Mouse (Mus musculus): ENCODE data around the gene Trip11.

The Trip11 gene

DNA sequence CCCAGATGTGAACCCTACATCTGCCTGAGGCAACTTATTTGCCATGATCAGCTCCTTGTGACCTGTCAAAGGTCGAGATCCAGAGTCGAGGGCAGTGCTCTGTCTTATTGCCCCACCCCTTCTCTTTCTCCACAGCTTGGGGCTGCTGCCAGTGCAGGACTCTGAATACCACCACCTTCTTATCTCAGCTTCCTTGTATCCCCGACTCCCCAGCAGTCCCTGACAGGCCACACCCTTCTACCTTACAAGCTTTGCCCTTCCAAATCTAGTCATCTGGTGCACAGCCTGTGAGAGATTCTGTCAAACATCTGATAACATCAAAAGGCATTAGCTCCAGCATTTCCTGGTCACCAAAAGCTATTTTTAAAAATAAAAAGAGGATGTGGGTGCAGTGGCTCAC is 91.5 kb downstream of the Trip11 start:
- DNase-seq (ENCODE audit: low spot score in 2 of 2) = no peak

GRCm38 (mm10) chr12:101819570-101819969 is 93.5 kb downstream of the Trip11 start:
- no peak for DNase-seq (ENCODE audit: low spot score in 2 of 2)

DNA sequence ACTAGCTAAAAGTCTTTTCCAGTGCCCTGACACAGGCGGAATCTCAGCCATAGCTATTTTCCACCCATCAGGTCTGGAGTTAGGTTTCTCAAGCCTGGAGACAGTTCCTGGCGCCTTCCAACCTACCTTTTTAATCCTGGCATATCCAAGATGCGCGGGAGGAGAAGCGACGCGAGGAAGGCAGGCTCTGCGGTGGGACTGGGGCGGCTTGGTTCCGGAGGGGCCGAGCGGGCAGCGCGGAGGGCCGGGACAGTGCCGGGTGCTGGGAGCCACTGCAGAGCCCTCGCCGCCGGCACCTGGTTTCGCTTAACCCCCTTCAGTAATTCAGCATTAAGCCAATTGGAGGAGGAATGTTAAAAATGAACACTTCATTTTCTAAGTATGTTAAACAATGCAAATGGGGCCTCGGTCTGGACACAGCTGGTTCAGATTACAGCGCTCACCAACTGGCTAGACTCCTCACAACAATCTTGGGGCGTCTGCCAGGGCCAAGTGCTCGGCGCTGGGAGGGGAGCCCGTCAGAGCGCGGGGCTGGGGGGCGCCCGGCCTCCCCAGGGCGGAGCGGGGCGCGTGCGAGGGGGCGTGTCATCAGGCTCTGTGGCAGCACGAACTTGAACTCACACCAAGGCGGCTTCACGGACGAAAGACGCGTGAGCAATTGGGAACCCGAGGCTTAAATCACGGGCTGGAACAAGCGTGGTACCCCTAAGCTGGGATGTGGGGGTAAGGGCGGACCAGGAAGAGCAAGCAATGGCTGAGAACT is 94.3 kb downstream of the Trip11 start, which contains the start of gene Fbln5:
Gene Fbln5, minus strand, starts transcription at position 448 of the 763 bp plus-strand sequence.
- no peak for DNase-seq (ENCODE audit: low spot score in 2 of 2)

- no peak for DNase-seq (ENCODE audit: low spot score in 2 of 2)
Observed at GRCm38 (mm10) chr12:101818246-101818607, 94.8 kb downstream of the Trip11 start.

DNA sequence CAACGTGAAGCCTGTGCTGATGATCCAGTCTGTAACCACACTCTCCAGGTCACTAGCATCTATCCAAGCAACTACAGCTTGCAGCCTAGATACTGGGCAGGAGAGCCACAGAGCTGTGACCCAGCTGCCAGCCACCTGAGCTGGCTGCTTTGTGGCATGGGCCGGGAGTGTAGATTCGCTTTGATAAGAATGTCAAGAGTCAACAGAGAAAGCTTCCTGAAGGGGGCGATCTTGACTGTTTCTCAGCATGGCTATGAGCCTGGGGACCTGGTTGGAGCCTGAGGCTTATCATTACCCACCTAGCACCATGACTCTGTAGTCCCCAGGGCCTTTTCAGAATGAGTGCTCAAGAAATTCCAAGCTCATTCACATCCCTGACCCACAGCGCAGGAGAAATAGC is 96.3 kb downstream of the Trip11 start:
- DNase-seq (ENCODE audit: low spot score in 2 of 2) = no peak

DNA sequence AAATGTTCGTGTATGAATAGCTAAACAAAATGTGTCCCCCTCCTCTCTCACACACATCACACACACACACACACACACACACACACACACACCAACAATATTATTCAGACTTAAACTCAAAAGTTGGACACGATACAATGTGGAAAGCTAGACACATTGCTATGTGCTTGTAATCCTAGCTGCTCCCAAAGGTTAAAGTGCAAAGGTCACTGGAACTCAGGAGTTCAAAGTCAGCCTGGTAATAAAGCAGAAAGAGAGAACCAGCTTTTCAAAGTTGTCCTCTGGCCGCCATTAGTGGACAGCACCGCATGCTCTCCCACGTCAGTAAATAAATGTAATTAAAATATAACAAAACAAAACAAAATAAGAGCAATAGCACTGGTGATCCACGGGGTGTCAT is 97.3 kb downstream of the Trip11 start:
- DNase-seq (ENCODE audit: low spot score in 2 of 2) = no peak

GRCm38 (mm10) chr12:101814423-101814822 is 98.6 kb downstream of the Trip11 start:
- no peak for DNase-seq (ENCODE audit: low spot score in 2 of 2)

DNA sequence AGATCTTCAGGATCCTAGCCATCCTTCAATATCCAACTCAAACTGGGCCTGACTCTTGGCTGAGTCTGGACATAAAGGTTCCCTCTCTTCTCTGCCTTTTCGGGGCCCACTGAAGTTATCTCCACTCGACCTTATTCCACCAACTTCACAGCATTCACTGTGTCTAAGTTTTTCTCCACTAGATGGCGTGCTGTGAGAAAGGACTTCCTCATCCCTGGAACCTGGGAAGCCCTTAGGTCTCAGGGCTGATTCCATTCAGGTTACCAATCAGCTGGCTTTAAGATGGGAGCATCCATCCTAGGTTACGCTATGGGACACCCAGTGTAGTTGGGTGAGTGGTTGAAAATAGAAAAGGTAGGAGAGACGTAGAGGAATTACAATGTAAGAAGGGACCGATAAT is 101.9 kb downstream of the Trip11 start:
- no peak for DNase-seq (ENCODE audit: low spot score in 2 of 2)

GRCm38 (mm10) chr12:101810515-101810914 is 102.6 kb downstream of the Trip11 start:
- no peak for DNase-seq (ENCODE audit: low spot score in 2 of 2)

DNA sequence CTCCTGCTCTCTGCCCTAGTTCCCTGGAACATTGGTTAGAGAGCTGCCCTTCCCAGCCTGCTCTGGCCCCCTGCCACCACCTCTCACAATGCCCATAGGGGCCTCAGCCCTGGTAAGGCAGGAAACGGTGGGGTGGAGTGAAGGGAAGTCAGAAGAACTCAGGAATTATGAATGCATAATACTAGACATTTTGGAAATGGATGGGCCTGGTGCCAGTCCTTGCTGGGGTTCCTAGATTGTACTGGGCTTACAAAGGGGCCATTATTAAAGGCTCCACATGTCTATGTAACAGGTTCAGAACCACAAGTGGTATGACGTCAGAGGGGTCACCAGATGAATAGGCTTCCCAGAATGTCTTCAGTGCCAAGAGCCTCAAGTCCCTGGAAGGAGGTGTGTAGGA is 105.7 kb downstream of the Trip11 start:
- DNase-seq (ENCODE audit: low spot score in 2 of 2) = no peak

DNA sequence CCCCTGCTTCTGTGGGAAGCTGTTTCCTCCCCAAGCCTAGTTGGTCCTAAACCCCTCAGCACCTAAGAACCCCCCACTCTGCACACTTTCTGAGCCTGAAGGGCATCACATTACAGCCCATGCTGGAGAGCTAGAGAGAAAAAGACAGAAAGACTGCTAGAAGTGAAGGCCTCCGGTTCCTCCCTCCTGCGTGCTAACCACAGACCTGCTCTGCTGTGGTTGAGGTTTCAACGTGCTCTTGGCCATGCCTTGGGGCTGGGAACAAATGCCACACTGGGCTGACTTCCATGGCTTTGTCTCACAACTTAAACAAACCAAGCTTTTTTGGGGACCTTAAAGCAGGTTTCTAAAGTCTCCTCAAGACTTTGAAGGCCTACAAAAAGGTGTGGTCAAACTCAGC is 110.6 kb downstream of the Trip11 start:
- no peak for DNase-seq (ENCODE audit: low spot score in 2 of 2)

GRCm38 (mm10) chr12:101801744-101802143 is 111.3 kb downstream of the Trip11 start:
- DNase-seq (ENCODE audit: low spot score in 2 of 2) = no peak

DNA sequence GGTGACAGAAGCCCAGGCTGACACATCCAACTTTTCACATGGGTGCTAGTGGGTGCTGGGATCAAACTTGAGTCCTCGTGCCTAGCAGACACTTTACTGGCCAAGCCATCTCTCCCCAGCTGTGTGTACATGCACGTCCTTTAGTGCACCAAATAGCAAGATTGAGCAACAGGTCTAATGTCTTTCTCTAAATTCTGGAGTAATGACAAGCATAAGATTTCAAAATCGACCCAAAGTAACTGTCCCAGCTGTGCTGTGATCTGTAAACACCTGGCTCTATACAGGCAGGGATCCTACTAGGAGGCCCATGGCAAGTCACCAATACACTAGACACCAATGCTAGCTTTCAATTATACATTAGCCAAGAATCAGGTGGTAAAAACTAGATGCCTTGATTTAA is 112.0 kb downstream of the Trip11 start:
- no peak for DNase-seq (ENCODE audit: low spot score in 2 of 2)

GRCm38 (mm10) chr12:101798189-101798922 is 114.7 kb downstream of the Trip11 start:
- no peak for DNase-seq (ENCODE audit: low spot score in 2 of 2)

GRCm38 (mm10) chr12:101794458-101794857 is 118.6 kb downstream of the Trip11 start:
- no peak for DNase-seq (ENCODE audit: low spot score in 2 of 2)

- no peak for DNase-seq (ENCODE audit: low spot score in 2 of 2)
Observed at GRCm38 (mm10) chr12:101793221-101793621, 119.8 kb downstream of the Trip11 start.

DNA sequence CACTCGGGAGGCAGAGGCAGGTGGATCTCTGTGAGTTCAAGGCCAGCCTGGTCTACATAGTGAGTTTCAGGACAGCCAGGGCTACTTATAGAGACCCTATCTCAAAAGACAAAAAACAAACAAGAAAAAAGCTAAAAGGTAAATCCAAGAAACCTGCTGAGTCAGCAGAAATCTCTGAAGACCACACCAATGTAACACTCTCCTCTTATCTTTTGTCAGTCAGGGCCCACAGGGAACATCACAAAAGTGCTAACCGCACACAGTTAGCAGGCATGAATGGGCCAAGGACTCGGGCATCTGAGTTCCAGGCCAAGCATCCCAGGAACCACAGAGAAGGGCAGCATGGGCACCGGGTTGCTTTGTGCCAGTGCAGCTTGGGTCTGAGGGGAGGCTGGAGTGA is 120.4 kb downstream of the Trip11 start:
- no peak for DNase-seq (ENCODE audit: low spot score in 2 of 2)

DNA sequence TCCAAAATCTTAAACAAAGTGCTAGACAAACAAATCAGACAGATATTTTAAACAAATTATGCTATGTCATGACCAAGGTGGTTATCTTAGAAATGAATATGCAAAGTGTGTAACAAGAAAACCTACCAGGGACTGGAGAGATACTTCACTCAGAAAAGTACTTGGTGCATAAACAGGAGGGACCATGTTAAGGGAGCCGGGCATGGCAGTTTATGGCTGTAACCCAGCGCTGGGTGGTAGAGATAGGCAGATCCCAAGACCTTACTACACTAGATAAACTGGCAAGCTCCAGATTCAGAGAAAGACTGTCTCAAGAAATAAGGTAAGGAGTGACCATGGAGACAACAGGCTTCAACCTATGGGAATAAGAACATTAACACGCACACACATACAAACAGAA is 123.3 kb downstream of the Trip11 start:
- DNase-seq (ENCODE audit: low spot score in 2 of 2) = no peak

DNA sequence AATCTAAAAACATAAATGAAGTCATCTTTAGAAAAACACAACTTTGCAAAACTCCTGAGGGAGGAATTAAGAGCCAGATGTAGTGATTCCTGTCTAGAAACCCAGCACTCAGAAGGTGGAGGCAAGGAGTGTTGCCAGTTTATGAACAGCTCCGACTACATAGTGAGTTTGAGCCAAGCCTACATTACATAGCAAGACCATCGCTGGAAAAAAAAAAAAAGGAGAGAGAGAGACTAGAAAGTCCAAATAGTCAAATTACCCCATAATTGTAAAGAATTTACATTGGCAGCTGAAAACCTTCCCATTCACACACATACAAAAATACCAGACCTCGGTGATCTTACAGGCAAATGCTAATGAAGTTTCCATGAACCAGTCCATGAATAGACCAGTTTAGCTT is 123.8 kb downstream of the Trip11 start:
- DNase-seq (ENCODE audit: low spot score in 2 of 2) = no peak

Data from spleen, postnatal 4 days (tissue).